Mouse (Mus musculus) frontal cortex, adult 2 months (tissue): ENCODE data around the gene Ifit1bl1. TPM values are rescaled to one million over a fixed set of nuclear protein-coding genes. Genes with fewer than 3 reads are reported as not detected.
"Not testable (repeated sequence)": the region's sequence is repeated elsewhere in the genome, so short reads cannot be mapped to it uniquely, and the experiment has no call there.

Experiments used
- DNase-seq, 2 experiments: peaks; one replicate each; pipeline ENCODE4 v3.0.0; 2022; ENCODE audit warnings: low spot score in 1 of 2; ENCODE audit errors: extremely low spot score in 1 of 2
- polyA plus RNA-seq: library from polyadenylated mRNA; depleted of rRNA; stranded (reverse); fragments of >200 nt; gene quantifications from 2 replicates; pipeline ENCODE4 v1.2.3, GENCODE M21; 2012

The Ifit1bl1 gene
- polyA plus RNA-seq, 1 experiment: 2.7 TPM

GRCm38 (mm10) chr19:34593456-34593855 lies 8.3 kb downstream of the Ifit1bl1 start:
- no peak for DNase-seq

GRCm38 (mm10) chr19:34588959-34589358 lies 12.8 kb downstream of the Ifit1bl1 start:
- no peak for DNase-seq

GRCm38 (mm10) chr19:34587898-34588692 lies 13.7 kb downstream of the Ifit1bl1 start:
- peak in 1 of 2 experiments; percentile 33 for DNase-seq

GRCm38 (mm10) chr19:34585740-34586458 lies 15.9 kb downstream of the Ifit1bl1 start:
- not testable (repeated sequence) for DNase-seq

- not testable (repeated sequence) for DNase-seq
Observed at GRCm38 (mm10) chr19:34583126-34583766, 18.5 kb downstream of the Ifit1bl1 start, which contains the start of gene Ifit3. TSS of gene Ifit3 (plus strand) at chr19:34583531.

GRCm38 (mm10) chr19:34582696-34583095 lies 19.1 kb downstream of the Ifit1bl1 start:
- not testable (repeated sequence) for DNase-seq

- DNase-seq: no peak
Observed at GRCm38 (mm10) chr19:34577121-34577520, 24.6 kb downstream of the Ifit1bl1 start.

- DNase-seq: no peak
Observed at GRCm38 (mm10) chr19:34573650-34574049, 28.1 kb downstream of the Ifit1bl1 start.

GRCm38 (mm10) chr19:34571080-34571479 lies 30.7 kb downstream of the Ifit1bl1 start:
- no peak for DNase-seq

- DNase-seq: no peak
Observed at GRCm38 (mm10) chr19:34569896-34570476, 31.8 kb downstream of the Ifit1bl1 start.

GRCm38 (mm10) chr19:34568988-34569895 lies 32.5 kb downstream of the Ifit1bl1 start:
- DNase-seq: no peak

GRCm38 (mm10) chr19:34566178-34566784 lies 35.5 kb downstream of the Ifit1bl1 start:
- no peak for DNase-seq

GRCm38 (mm10) chr19:34562556-34562955 lies 39.2 kb downstream of the Ifit1bl1 start:
- DNase-seq: no peak

GRCm38 (mm10) chr19:34556621-34557020 lies 45.1 kb downstream of the Ifit1bl1 start:
- DNase-seq: no peak

- DNase-seq: no peak
Observed at GRCm38 (mm10) chr19:34554061-34554460, 47.7 kb downstream of the Ifit1bl1 start.

GRCm38 (mm10) chr19:34553522-34553921 lies 48.2 kb downstream of the Ifit1bl1 start:
- no peak for DNase-seq

- no peak for DNase-seq
Observed at GRCm38 (mm10) chr19:34553021-34553420, 48.7 kb downstream of the Ifit1bl1 start.

- no peak for DNase-seq
Observed at GRCm38 (mm10) chr19:34551981-34552380, 49.8 kb downstream of the Ifit1bl1 start.

- DNase-seq: peak; percentile 48 to 79
Observed at GRCm38 (mm10) chr19:34550534-34551223, 51.1 kb downstream of the Ifit1bl1 start, which contains the start of gene Ifit2. TSS of gene Ifit2 (plus strand) at chr19:34550694.
